Mouse (Mus musculus): Measurements from ENCODE around the gene Lrrc7.
A peak's percentile ranks its signal among the peaks of the same experiment; 100 is the strongest.

Gene Lrrc7

DNA sequence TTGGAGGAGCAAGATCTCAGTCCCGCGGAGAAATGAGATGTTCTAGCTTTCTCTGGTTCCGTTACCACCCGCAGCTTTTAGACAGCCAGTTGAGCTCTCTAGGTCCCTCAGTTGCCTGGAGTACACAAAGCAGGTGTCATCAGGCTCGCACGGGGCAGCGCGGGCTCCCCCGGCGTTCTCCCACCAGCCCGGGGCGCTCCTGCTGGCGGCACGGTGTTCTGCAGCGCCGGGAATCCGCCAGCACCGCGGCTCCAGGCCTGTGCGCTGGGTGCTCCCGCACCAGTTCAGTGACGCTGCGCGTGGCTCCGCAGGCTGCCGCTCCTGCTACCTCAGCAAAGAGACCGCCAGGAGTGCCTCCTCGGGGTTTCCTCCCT, at the start of gene Lrrc7:
Gene Lrrc7, minus strand, starts transcription at position 235 of the 374 bp plus-strand sequence.
- DNase-seq: peak in 1 of 2 experiments; percentile 7

DNA sequence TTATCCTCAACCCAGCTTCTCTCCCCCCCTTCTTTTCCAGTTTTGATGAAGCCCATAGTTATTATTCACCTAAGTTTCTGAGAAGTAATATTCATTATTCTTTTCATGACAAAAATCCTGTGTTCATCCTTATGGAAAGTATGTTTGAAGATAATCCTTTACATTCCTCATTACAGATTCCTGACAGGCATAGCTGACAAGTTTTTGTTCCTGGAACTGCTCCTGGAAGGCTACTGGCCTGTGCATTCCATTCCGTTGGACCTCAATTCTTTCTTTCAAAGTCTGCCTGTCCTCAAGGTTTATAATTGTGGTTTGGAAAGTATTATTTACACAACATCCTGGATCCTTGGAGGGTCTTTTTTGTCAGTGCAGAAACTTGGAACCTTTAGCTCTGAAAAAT, 45.0 kb upstream of the Lrrc7 start:
- DNase-seq: no peak

DNA sequence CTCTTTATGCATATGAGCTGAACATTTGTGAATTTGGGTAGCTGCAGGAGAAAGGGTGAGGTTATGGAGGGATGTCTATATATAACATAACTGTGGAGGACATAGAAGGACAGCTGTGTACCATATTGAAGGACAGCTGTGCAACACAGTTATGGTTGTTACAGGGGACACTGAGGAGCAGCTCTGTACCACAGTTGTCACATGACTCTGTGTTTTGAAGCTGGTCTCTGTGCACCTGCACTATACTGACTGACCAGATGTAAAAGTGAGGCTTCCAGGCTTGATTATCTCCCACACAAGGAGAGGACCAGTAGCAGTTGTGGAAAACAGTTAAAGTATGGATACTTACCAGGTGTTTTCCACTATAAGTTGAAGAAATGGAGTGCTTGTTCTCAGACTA, 43.3 kb upstream of the Lrrc7 start:
- DNase-seq: no peak

DNA sequence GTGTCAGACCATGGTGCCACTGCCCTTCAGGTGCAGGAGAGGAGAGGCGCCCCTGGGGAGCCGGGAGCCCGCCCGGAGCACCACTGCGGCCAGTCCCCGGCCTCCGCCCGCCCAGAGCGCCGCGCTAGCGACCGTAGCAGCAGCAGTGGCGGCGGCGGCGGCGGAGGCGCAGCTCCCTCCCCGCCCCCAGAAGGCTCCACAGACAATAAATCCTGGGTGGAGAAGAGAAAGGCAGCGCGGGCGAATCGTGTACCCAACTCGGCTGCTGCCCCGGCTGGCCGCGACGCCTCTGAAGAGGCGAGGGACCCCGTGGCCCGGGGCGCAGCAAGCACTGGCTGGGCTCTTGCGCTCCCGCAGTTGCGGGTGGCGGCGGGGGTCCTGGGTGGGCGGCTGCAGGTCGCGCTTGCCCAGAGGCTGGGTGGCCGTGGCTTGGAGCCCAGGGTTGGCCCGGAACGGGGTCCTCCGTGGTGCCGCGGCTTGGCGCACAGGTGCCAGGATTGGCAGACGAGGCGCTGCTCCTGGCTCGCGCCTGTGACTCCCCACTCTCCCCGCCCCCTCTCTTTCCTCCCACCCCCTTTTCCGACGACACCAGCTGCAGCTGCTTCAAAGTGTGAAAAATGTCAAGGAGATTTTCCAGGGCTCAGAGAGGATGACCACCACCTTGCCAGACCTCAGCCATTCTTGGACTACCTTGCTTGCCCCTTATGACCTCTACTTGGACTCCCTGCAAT, 600 bp downstream of the Lrrc7 start:
- DNase-seq: no peak

DNA sequence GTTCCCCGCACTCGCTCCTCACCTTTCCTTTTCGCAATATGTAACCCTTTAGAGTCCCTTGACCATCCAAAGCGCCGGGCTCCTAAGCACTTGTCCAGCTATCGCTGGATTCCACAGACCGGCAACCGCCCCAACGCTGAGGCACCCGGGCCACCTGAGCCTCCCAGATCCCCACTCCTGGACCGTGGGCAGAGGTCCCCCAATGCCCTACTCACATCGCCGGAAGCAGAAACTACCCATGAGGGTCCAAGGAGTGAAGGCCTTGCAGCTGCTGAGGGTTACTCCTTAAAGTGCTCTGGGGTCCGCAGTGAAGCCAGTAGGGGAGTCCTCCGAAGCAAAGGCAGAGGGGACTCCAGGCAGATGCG, 1.1 kb downstream of the Lrrc7 start:
- DNase-seq: no peak

DNA sequence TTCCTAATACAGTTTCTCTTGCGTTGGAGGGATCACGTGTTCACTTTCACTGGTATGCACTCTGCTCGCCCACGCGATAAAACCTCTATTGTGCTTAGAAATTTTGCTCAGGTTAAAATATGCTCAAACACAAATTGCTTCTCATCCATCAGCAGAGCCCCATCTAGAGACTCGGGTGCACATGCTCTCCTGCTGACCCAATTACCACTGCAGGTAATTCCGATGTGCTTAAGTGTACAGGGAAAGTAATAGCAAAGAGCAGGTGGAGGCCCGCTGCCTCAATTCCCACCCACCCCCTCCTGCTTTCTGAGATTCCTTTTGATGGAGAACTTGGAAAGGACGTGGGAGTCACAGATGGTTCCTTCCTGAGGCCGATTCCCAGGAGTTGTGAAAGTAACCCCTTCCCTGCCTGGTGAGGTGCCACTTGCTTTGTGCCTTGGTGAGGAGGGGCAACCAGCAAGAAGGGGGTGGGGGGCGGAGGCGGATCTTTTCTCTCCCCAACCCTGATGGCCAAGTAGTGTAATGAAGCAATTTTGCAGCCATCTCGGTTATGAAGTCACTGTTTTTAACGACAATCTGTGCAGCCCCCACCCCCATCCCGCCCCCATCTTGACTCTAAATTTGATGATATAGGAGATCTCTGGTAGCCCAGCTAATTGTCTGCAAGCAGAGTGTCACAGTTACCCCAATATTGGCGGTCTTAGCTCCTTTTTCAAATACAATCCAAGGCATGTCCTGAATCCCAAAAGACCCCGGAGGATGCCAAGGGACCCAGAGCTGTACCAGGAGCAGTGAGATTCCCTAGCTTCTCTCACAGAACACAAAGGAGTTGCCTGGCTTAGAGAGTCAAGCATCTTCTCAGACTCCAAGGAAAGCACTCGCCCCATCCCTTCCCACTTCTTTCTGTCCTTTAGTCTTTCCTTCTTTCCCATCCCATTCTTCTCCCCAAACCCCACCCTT, 2.0 kb downstream of the Lrrc7 start:
- DNase-seq: no peak

DNA sequence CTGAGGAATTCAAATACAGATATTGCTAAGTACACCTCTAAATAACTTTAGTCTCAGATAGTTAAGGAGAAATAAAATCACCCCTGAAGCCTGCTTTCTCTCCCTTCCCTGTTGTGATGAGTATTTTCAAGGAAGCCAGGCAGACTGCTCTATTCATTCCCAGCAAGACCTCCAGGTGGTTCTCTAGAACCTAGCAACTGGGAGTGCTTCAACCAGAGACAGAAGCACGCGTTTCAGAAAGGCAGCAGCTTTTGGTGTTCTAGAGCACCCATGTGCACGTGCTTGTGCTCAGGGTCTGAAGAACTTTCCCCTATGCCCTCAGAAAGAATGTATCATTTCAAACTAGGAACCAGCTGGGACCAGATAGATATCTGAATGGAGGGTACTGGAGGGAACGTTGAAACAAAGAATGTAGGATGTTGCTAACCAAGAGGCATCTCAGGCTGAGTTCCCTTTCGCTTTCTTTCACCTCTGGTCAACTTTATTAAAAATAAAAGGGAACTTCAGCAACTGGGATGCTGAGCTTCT, 2.8 kb downstream of the Lrrc7 start:
- DNase-seq: no peak

DNA sequence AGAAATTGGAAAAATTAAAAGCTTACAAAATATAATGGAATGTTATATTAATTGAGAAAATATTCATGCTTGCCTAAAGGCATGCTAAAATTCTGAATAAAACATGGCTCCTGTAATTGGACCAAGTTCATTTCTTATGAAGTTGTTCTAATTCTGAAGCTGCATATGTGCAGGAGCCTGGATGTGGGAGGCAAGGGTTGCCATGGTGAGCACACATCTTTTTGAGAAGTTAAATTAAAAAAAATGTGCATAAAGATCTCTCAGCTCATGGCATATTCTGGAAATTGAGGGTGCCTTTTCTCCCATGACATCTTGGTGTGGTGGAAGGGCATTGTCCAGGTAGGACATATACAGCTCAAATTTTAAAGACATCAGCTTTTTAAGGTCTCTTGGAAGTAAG, 3.4 kb downstream of the Lrrc7 start:
- no peak for DNase-seq

DNA sequence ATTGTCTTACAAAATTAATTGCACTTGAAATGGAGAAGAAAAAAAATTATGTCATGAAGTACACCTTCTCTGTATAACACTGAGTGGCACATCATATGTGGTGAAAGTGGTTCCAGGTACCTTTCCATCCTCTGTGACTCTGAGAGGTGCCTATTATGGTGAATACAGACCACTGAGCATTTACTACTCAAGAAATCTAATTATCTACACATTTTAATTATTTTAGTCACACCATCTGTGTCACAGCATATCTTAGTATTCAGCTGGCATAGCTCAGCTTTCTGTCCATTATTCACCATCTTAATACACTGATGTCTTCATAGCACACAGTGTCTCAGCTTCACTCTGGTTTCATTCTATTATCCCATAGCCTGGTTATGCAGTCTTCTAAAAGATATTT, 7.7 kb downstream of the Lrrc7 start:
- DNase-seq: no peak

DNA sequence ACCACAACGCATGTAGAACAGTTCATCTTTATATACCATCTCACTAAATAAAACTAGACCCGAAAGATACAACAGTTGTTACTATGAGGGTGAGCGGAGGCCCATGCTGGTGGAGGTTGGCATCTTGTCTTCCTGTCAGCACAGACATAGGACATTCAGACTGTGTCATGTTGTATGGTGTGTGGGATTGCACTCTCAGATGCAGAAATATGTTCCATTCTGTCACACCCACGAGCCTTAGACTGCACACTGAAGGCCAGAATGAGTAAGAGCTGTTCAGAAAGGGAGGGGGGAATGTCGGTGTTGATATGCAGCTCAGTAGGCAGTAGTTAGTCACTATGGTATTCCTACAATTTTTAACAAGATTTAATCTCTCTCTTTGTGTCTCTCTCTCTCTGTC, 9.9 kb downstream of the Lrrc7 start:
- no peak for DNase-seq

DNA sequence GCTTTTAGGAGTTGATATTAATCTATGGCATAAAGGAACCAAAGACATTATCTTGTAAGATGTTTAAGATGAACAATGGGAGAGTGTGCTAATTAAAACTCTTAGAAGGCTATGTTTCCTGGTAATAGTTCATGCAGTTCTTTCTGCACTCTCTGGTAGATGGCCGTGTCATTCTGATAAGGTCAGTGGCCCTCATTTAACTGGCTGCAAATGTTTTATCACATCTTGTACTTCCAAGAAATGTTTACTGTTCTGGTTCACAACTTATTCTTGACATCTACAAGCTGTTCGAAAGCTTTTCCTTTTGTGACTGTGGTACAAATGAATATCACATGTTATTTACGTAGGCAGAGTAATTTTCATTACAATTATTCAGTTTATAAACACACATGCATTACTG, 18.5 kb downstream of the Lrrc7 start:
- DNase-seq: peak in 1 of 2 experiments; percentile 2

DNA sequence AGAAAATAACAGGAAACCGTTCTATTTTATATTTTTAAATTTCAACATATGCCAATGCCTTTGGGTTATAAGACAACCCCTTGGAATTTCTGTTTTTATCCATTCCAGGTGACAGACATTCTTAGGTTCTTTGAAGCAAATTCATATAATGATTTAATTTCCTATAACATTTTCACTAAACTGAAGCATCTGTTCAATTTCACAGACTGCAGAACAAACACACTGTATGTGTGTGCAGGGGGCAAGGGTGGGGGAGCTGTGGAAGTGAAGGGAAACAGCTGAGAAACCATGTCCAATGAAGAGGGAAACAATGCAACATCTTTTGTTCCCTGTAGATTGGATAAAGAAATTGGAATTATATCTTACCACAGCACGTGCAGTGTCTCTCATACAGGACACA, 29.2 kb downstream of the Lrrc7 start:
- DNase-seq: no peak

DNA sequence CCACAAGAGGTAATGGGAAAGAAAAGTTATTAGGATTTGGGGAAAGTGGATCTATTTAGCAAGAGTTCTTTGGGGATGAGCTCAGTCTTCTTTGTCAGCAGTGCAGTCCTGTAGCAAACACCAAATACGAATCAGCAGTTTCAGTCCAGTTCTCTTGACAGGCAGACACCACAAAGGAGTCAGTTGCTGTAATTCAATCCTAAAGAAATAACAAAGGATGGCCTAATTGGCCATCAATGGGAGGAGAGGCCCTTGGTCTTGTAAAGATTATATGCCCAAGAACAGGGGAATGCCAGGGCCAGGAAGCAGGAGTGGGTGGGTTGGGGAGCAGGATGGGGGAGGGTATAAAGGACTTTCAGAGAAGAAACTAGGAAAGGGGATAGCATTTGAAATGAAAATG, 33.5 kb downstream of the Lrrc7 start:
- DNase-seq: no peak

DNA sequence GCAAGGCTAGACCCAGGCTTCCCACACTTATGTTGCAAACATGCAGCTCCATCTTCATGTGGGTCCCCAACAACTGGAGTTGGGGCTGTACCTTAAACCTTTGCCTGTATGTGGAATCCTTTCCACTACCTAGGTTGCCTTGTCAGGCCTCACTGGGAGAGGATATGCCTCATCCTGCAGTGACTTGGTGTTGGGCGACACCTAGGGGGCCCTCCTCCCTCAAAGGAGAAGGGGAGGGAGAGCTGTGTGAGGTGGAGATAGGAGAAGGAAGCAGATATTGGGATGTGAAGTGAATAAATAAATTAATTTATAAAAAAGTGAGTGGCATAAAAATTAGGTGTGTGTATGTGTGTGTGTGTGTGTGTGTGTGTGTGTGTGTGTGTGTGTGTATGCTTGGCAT, 68.3 kb downstream of the Lrrc7 start:
- DNase-seq: no peak

DNA sequence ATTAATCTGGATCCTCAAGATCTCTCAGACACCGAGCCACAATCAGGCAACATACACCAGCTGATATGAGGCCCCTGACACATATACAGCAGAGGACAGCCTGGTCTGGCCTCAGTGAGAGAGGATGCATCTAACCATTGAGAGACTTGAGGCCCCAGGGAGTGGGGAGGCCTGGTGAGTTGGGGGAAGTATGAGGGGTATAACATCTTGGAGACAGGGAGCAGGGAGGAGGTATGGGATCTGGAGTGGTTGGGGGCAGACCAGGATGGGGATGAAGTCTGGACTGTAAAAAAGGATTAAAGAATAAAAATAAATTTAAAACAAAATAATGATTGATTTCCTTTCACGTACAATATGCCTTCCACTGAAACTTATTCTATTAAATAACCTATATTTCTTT, 82.3 kb downstream of the Lrrc7 start:
- no peak for DNase-seq

DNA sequence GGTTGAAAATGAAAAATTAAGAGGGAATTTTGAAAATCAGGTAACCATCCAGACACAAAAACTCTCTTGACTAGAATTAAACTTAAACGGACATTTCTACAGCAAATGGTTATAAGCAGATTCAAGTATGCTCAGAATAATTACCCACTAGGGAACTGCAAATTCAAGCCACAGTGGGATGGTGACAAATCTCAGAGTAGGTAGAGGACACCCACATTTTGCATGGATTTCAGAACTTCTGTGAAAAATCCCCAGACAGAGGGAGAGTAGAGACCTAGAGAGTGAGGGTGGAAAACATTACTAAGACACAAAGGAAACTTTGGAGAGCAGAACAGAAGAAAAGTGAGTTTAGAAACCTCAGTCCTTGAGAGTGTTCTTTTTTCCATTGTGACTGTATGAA, 161.4 kb downstream of the Lrrc7 start:
- DNase-seq: no peak

DNA sequence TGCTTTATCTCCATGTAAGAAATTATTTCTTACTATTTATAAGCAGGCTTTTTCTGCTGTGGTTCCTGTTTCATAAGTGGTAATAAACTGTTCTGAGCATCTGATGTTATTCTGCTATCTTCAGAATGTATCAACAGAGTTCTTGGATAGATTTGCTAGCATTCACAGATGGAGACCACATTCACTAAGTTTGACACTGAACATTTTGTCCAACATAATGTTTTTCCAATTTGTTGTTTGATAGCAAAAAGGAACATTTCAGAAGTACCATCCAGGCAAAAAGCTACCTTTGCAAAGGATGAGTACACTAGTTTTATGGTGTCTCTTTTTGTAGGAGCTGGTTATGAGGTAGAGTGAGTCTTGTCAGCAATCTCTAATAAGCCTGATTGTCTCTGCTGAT, 170.5 kb downstream of the Lrrc7 start:
- no peak for DNase-seq

DNA sequence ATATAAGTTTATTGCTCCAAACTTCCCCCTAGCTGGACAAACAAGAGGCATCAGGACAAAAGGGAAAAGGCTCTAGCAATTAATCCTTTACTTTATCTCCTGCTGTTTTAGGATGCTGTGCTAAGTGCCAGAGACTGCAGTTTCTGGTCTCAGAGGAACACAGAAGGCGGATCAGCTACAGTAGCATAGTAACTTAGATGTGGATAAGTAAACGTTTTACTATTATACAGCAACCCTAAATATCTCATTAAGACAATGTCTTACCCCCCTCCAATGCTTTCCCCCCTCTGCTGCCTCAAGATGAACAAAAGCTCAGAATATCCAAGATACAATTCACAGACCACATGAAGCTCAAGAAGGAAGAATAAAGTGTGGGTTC, 174.0 kb downstream of the Lrrc7 start:
- DNase-seq: no peak

DNA sequence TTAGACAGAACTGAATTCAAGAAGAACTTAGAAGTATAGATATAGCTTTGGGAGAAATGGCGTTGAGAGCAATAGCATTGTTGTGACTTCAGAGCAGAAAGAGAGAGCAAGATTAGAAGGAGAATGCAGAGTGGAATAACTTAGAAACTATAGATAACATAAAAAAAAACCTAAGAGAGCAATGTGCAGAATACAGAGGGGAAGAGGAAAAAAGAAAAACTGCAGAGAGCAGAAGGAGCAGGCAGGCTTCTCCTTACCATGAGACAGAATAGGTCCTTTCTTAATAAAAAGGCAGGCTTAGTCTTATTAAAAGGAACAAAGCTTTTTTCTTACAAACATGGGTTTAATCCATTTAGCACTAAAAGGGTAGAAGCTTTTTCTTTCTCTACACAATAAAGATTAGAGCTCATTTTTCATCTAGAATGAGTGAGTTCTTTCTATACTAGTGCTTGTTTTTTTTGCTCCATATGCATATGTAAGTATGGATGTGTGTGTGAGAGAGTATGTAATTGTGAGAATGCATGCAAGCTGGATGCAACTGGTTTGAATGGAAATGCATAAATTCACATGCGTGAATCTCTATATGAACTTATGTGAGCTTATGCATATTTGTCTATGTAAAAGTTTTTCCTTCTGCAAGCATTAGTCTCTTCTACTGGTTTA, 174.5 kb downstream of the Lrrc7 start:
- DNase-seq: no peak

DNA sequence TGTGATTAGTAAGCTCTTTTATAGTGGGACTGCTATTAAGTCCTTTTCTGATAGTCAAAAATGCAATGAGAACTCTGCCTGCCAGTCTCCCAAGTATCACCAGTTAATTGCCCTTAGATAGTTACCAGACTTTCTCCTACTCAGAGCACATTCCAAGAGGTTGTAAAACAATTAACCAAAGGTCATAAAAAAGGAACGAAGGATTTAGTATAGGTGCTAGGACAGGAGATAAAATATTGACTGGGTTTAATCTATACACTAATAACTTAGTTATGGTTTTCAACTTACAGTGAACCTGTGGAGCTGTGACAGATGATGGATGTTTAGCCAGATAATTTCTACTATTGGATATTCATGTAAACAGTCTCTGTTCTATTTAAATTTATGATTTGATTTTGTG, 175.2 kb downstream of the Lrrc7 start:
- DNase-seq: no peak

DNA sequence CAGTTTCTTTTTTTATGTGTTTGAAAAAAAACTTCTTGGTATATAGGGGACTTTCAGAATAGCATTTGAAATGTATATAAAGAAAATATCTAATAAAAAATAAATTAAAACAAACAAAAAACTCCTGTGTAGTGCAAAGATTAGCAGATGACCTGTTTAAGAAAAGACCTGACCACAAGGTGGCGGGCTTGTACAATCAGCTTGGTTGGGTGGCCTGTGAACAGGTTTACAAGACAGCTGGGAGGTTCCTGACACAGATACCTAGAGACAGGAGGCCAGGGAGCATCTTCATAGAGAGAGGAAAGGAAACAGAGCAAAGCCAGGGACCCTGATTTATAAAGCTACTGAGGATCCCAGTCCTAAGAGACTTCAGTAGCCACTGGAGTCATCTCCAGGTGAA, 186.1 kb downstream of the Lrrc7 start:
- DNase-seq: peak; percentile 18 to 77

DNA sequence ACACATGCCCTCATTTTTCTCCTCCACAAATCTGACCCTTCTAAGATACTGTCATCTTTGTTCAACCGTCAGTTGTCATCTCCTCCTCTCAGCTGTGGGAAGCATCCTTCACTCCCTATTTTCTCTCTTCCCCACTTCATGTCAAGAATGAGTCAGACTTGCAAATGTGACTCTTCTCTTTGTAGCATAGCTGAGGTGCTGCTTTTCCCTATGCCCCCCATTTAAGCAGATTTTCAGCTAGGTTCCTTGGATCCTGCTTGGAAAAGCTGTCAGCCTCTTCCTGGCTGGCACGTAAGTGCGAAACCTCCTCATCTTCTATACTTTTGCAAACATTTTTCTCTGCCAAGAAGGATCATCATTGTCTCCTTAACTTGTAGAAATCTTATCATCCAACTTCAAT, 192.9 kb downstream of the Lrrc7 start:
- no peak for DNase-seq

DNA sequence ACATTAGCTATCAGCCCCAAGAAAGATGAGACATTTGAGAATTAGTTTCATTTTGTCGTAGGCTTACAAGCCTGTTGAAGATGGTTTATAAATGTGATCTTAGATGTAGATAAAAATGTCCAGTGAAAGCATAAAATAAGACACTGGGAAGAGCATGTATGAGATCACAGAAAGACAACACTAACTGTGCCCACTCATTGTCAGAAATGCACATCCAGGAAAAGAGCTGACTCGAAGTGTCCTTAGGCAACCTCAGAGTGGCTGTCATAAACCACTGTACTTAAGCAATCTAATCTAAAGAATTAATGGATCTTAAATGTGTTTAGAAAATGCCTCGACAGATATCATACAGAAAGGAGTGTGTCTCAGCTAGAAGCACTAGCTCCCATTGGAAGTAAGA, 196.2 kb downstream of the Lrrc7 start:
- DNase-seq: no peak

DNA sequence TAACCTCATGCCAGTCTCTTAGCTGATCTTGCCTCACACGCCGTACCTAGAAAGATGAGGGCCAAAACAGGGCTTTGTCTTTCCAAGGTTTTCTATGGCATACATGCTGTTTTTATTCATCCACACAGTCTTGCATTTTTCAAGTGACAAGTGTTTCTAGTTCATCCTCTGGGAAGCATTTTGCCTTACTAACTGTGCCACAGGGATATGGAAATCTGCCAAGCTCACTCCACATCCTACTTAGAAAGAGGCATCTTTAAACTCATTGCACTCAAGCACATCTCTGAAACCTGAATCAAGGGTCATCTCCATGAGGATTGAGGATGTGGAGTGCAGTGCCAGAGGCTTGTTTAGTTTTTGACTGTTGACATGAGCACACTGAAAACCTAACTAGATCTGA, 199.9 kb downstream of the Lrrc7 start:
- DNase-seq: no peak
